Mouse (Mus musculus): Measurements from ENCODE around the gene Gps1. TPM values are rescaled to one million over a fixed set of nuclear protein-coding genes. Genes with fewer than 3 reads are reported as not detected.
"Not testable (repeated sequence)": the region's sequence is repeated elsewhere in the genome, so short reads cannot be mapped to it uniquely, and the experiment has no call there.

The Gps1 gene
- 10 to 100 TPM; 65.4 to 71.6 (median 69.3) TPM for total RNA-seq (2022)

GRCm38 (mm10) chr11:120784064-120784791 lies at the start of gene Gps1, which contains the start of gene Rfng:
Gene Gps1, plus strand, starts transcription at chr11:120784272.
Gene Rfng, minus strand, starts transcription at chr11:120784207.
- DNase-seq (ENCODE audit: low spot score in 2 of 2), result peak; percentile 56 to 68

- DNase-seq (ENCODE audit: low spot score in 2 of 2), result no peak
These were observed 47.6 kb upstream of the Gps1 start for GRCm38 (mm10) chr11:120736424-120736823.

- no peak for DNase-seq (ENCODE audit: low spot score in 2 of 2)
These were observed 43.1 kb upstream of the Gps1 start for GRCm38 (mm10) chr11:120740981-120741380.

GRCm38 (mm10) chr11:120744121-120744701 lies 39.9 kb upstream of the Gps1 start:
- no peak for DNase-seq (ENCODE audit: low spot score in 2 of 2)

GRCm38 (mm10) chr11:120747974-120748373 lies 36.1 kb upstream of the Gps1 start:
- no peak for DNase-seq (ENCODE audit: low spot score in 2 of 2)

GRCm38 (mm10) chr11:120749430-120749829 lies 34.6 kb upstream of the Gps1 start:
- no peak for DNase-seq (ENCODE audit: low spot score in 2 of 2)

GRCm38 (mm10) chr11:120751606-120752005 lies 32.5 kb upstream of the Gps1 start:
- DNase-seq (ENCODE audit: low spot score in 2 of 2), result no peak

GRCm38 (mm10) chr11:120760236-120760635 lies 23.8 kb upstream of the Gps1 start:
- no peak for DNase-seq (ENCODE audit: low spot score in 2 of 2)

- DNase-seq (ENCODE audit: low spot score in 2 of 2), result no peak
These were observed 22.0 kb upstream of the Gps1 start for GRCm38 (mm10) chr11:120761811-120762671.

GRCm38 (mm10) chr11:120762672-120763041 lies 21.4 kb upstream of the Gps1 start, which contains the start of gene Hmga1b:
Gene Hmga1b, plus strand, starts transcription at chr11:120762794.
- DNase-seq (ENCODE audit: low spot score in 2 of 2), result not testable (repeated sequence)

- DNase-seq (ENCODE audit: low spot score in 2 of 2), result not testable (repeated sequence)
These were observed 20.7 kb upstream of the Gps1 start for GRCm38 (mm10) chr11:120763121-120763999.

- not testable (repeated sequence) for DNase-seq (ENCODE audit: low spot score in 2 of 2)
These were observed 17.0 kb upstream of the Gps1 start for GRCm38 (mm10) chr11:120767023-120767422.

- DNase-seq (ENCODE audit: low spot score in 2 of 2), result no peak
These were observed 15.9 kb upstream of the Gps1 start for GRCm38 (mm10) chr11:120768206-120768605.

GRCm38 (mm10) chr11:120772749-120773148 lies 11.3 kb upstream of the Gps1 start:
- DNase-seq (ENCODE audit: low spot score in 2 of 2), result no peak

GRCm38 (mm10) chr11:120773463-120774190 lies 10.4 kb upstream of the Gps1 start:
- no peak for DNase-seq (ENCODE audit: low spot score in 2 of 2)

GRCm38 (mm10) chr11:120775774-120776469 lies 8.2 kb upstream of the Gps1 start:
- DNase-seq (ENCODE audit: low spot score in 2 of 2), result peak; percentile 89 to 90

GRCm38 (mm10) chr11:120777123-120777522 lies 6.9 kb upstream of the Gps1 start:
- no peak for DNase-seq (ENCODE audit: low spot score in 2 of 2)

- DNase-seq (ENCODE audit: low spot score in 2 of 2), result no peak
These were observed 4.2 kb upstream of the Gps1 start for GRCm38 (mm10) chr11:120779876-120780275.

GRCm38 (mm10) chr11:120781361-120781760 lies 2.7 kb upstream of the Gps1 start:
- DNase-seq (ENCODE audit: low spot score in 2 of 2), result not testable (repeated sequence)

Measured in gastrocnemius, adult 8-10 months (tissue).